Mouse (Mus musculus) layer of hippocampus, adult 6 months (tissue): Measurements from ENCODE around the gene Mrgprb1. TPM values are rescaled to one million over a fixed set of nuclear protein-coding genes. Genes with fewer than 3 reads are reported as not detected.

Source experiments
- long read RNA-seq, 2 experiments: library from polyadenylated mRNA; unstranded; transcript quantifications; one replicate each; pipeline ENCODE4 v2.0.0; 2019 to 2020
- polyA plus RNA-seq: library from polyadenylated mRNA; unstranded; fragments of <200 nt; fragmentation: Nextera tagmentation; gene quantifications from 2 replicates; pipeline ENCODE4 v1.2.3, GENCODE M21; 2021

The Mrgprb1 gene
- not detected in 2 replicates for polyA plus RNA-seq
- long read RNA-seq, experiment 1 = 0 reads
- long read RNA-seq, experiment 2 = 0 reads

DNA sequence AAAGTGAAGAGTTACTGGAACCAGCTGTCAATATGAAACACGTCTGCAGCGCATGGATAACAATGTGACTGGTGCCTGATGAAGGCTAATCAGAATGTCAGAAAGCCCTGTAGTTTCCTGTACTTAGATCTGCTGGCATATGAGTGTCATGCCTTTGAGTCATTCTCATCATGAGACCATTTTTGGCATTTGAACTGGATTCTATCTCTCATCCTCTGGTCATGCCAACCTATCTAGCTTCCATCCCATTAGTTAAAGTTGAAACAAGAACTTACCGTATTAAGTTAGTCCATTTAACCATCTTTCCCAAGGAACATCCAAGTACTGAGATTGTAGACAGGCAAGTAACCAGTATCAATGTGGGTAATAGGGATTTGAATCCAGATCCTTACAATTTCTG is at the start of gene Mrgprb1:
Gene Mrgprb1 (minus strand): TSS at position 101 of the 400 bp plus-strand sequence.

DNA sequence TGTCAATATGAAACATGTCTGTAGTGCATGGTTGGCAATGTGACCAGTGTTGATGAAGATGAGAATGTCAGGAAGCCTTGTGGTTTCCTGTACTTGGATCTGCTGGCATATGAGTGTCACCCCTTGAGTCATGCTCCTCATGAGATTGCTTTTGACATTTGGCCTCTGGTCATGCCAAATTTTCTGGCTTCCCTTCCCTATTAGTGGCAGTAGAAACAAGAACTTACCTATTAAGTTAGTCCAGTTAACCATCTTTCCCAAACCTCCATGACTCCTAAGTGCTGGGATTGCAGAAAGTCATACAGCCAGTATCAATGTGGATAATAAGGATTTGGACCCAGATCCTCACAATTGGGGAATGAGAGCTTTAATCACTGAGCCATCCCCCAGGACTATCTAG is 43.1 kb upstream of the Mrgprb1 start, which contains the start of gene Mrgprx2:
Gene Mrgprx2 (minus strand): TSS at position 101 of the 400 bp plus-strand sequence.

Other genes starting within 250 kb of the Mrgprb1 start
- gene Mrgprb8, start 67.8 kb downstream of the Mrgprb1 start, polyA plus RNA-seq = not detected in 2 replicates
- not detected in 2 replicates for gene Mrgprx2, start 43.0 kb upstream of the Mrgprb1 start, polyA plus RNA-seq
- gene Mrgprb2, start 101.7 kb upstream of the Mrgprb1 start, polyA plus RNA-seq = not detected in 2 replicates
- not detected in 2 replicates for gene Mrgprb3, start 187.5 kb upstream of the Mrgprb1 start, polyA plus RNA-seq